Mouse (Mus musculus): Measurements from ENCODE around the gene Npdc1. TPM values are rescaled to one million over a fixed set of nuclear protein-coding genes. Genes with fewer than 3 reads are reported as not detected.

Gene Npdc1
- total and polyA plus RNA-seq, 3 experiments: not detected

- H3K4me1 ChIP-seq (ENCODE audit: control insufficient read depth in 1 of 2, insufficient read depth in 2 of 2, low read length in 2 of 2): peaks cover 0 to 12% of the 10 kb centered on the region in 2 experiments; a peak in 2 of 4 replicates
- no peak for DNase-seq (ENCODE audit: low read depth, low spot score)
- H3K27ac ChIP-seq (ENCODE audit: control insufficient read depth, low read depth, low read length): peak overlapping the region; percentile 15; the same call in 1 of the 2 replicates
- no peak for TF ChIP-seq BHLHE40 (IDR thresholded peaks at IDR 0.05; ENCODE audit: borderline replicate concordance, low read depth, low read length)
- H3K4me3 ChIP-seq (ENCODE audit: control insufficient read depth in 1 of 2, insufficient read depth in 1 of 2, low read depth in 2 of 2, low read length in 2 of 2): peak overlapping the region; percentile 70 to 90
- peaks cover 7% of the 10 kb centered on the region for H3K79me2 ChIP-seq (ENCODE audit: control insufficient read depth, insufficient read depth, low read length, poor library complexity)
- peaks cover 0 to 2% of the 10 kb centered on the region in 2 experiments; a peak in 2 of 4 replicates for H3K36me3 ChIP-seq (ENCODE audit: control insufficient read depth in 1 of 2, insufficient read depth in 2 of 2, low read length in 2 of 2)
- H3K27me3 ChIP-seq (ENCODE audit: control insufficient read depth in 1 of 2, insufficient read depth in 2 of 2, low read length in 2 of 2): no peaks in the 10 kb centered on the region
- peak overlapping the region; percentile 75 for H3K9ac ChIP-seq (ENCODE audit: control insufficient read depth, low read depth, low read length, poor library complexity, severe bottlenecking)
- no peaks in the 10 kb centered on the region for H3K9me3 ChIP-seq (replicated peaks; ENCODE audit: insufficient read depth, low read length)
Observed at GRCm38 (mm10) chr2:25355419-25356066, 43.6 kb upstream of the Npdc1 start.

- Histone ChIP-seq H3K9ac (ENCODE audit: control insufficient read depth, low read depth, low read length, poor library complexity, severe bottlenecking) (peak within 1 kb of the TSS; percentile 75), H3K27me3 (ENCODE audit: control insufficient read depth in 1 of 2, insufficient read depth in 2 of 2, low read length in 2 of 2) (no peaks in the 10 kb centered on the region), H3K36me3 (ENCODE audit: control insufficient read depth in 1 of 2, insufficient read depth in 2 of 2, low read length in 2 of 2) (no peaks in the 10 kb centered on the region; a peak in 1 of 4 replicates), H3K9me3 (replicated peaks; ENCODE audit: insufficient read depth, low read length) (no peaks in the 10 kb centered on the region), H3K4me1 (ENCODE audit: control insufficient read depth in 1 of 2, insufficient read depth in 2 of 2, low read length in 2 of 2) (peaks cover 0 to 12% of the 10 kb centered on the region in 2 experiments; a peak in 2 of 4 replicates), H3K4me3 (ENCODE audit: control insufficient read depth in 1 of 2, insufficient read depth in 1 of 2, low read depth in 2 of 2, low read length in 2 of 2) (peak within 1 kb of the TSS; percentile 70 to 90), H3K79me2 (ENCODE audit: control insufficient read depth, insufficient read depth, low read length, poor library complexity) (peaks cover 7% of the 10 kb centered on the region), H3K27ac (ENCODE audit: control insufficient read depth, low read depth, low read length) (peak within 1 kb of the TSS; percentile 15; the same call in 1 of the 2 replicates)
- peak; percentile 95 for DNase-seq (ENCODE audit: low read depth, low spot score)
- TF ChIP-seq MAFK (IDR thresholded peaks at IDR 0.05; ENCODE audit: borderline replicate concordance, low read depth, low read length) (no peak), ZNF384 (IDR thresholded peaks at IDR 0.05; ENCODE audit: low read depth, low read length) (no peak), CTCF (IDR thresholded peaks at IDR 0.05 in 2 of 3, conservative IDR thresholded peaks at IDR 0.05 in 1 of 3; ENCODE audit: control insufficient read depth in 1 of 3, insufficient read depth in 1 of 3, low read depth in 2 of 3, low read length in 3 of 3, poor library complexity in 1 of 3, severe bottlenecking in 1 of 3) (no peak), SIN3A (IDR thresholded peaks at IDR 0.05; ENCODE audit: low read length) (peak; percentile 100), USF1 (IDR thresholded peaks at IDR 0.05; ENCODE audit: low read depth, low read length) (peak; percentile 99), JUND (IDR thresholded peaks at IDR 0.05; ENCODE audit: low read depth, low read length) (no peak), E2F4 (IDR thresholded peaks at IDR 0.05; ENCODE audit: borderline replicate concordance, low read depth, low read length) (no peak), RCOR1 (IDR thresholded peaks at IDR 0.05; ENCODE audit: low read depth, low read length) (no peak), KAT2A (conservative IDR thresholded peaks at IDR 0.05; ENCODE audit: low read depth, low read length) (no peak), ZMIZ1 (IDR thresholded peaks at IDR 0.05; ENCODE audit: low read depth, low read length) (no peak), NELFE (IDR thresholded peaks at IDR 0.05; ENCODE audit: low read depth, low read length) (peak; percentile 63), CHD2 (IDR thresholded peaks at IDR 0.05; ENCODE audit: low read length) (no peak), GATA1 (IDR thresholded peaks at IDR 0.05; ENCODE audit: low read depth, low read length) (no peak), ETS1 (IDR thresholded peaks at IDR 0.05; ENCODE audit: low read depth, low read length) (peak; percentile 60; the same call in 1 of the 2 replicates), TCF12 (IDR thresholded peaks at IDR 0.05; ENCODE audit: low read depth, low read length) (no peak), RAD21 (IDR thresholded peaks at IDR 0.05; ENCODE audit: low read depth, low read length) (no peak), POLR2AphosphoS2 (IDR thresholded peaks at IDR 0.05; ENCODE audit: low read length) (peak; percentile 59; the same call in 1 of the 2 replicates), CHD1 (IDR thresholded peaks at IDR 0.05; ENCODE audit: low read depth, low read length) (no peak), TAL1 (IDR thresholded peaks at IDR 0.05; ENCODE audit: low read length) (no peak), BHLHE40 (IDR thresholded peaks at IDR 0.05; ENCODE audit: borderline replicate concordance, low read depth, low read length) (no peak), EP300 (IDR thresholded peaks at IDR 0.05; ENCODE audit: low read depth in 1 of 2, low read length in 2 of 2) (no peak), TBP (IDR thresholded peaks at IDR 0.05; ENCODE audit: low read depth, low read length) (peak; percentile 56; the same call in 1 of the 2 replicates), ZKSCAN1 (IDR thresholded peaks at IDR 0.05; ENCODE audit: low read depth, low read length) (no peak), POLR2A (IDR thresholded peaks at IDR 0.05; ENCODE audit: control insufficient read depth in 1 of 2, insufficient read depth in 1 of 2, low read depth in 1 of 2, low read length in 2 of 2, poor library complexity in 1 of 2) (peak; percentile 35 to 77), MAZ (IDR thresholded peaks at IDR 0.05; ENCODE audit: low read depth, low read length) (peak; percentile 97; the same call in 1 of the 2 replicates), MYB (IDR thresholded peaks at IDR 0.05; ENCODE audit: low read depth, low read length) (no peak), ELF1 (IDR thresholded peaks at IDR 0.05; ENCODE audit: low read depth, low read length) (peak; percentile 28), SMC3 (IDR thresholded peaks at IDR 0.05; ENCODE audit: low read depth, low read length) (no peak), UBTF (IDR thresholded peaks at IDR 0.05; ENCODE audit: borderline replicate concordance, insufficient read depth, low read depth, low read length) (no peak)
Observed at GRCm38 (mm10) chr2:25356208-25357079, 42.7 kb upstream of the Npdc1 start, which contains the start of gene Dpp7. Dpp7 (minus strand) TSS chr2:25356359.
